Mouse (Mus musculus) lung, embryonic 16.5 days (tissue): ENCODE measurements around the gene Olfr1412. TPM values are rescaled to one million over a fixed set of nuclear protein-coding genes. Genes with fewer than 3 reads are reported as not detected.

Experiments used
- ATAC-seq: fragments of 200-750 bp; cut with Nextera tagmentation; 2 replicates; pipeline ENCODE4 v1.8.0; 2017; ENCODE audit warnings: low read depth, mild to moderate bottlenecking, moderate library complexity
- H3K27ac ChIP-seq: fragments of 300-500 bp; sonication (generic); 2 replicates; pipeline ENCODE4 v1.5.1; 2014; ENCODE audit warnings: mild to moderate bottlenecking, control low read depth, low read length
- H3K27me3 ChIP-seq: fragments of 300-500 bp; sonication (generic); 2 replicates; pipeline ENCODE4 v1.6.1; 2014; ENCODE audit warnings: low read depth, low read length, mixed read lengths; ENCODE audit not compliant: control insufficient read depth, insufficient read depth
- H3K36me3 ChIP-seq: fragments of 300-500 bp; sonication (generic); 2 replicates; pipeline ENCODE4 v1.6.1; 2014; ENCODE audit warnings: low read length; ENCODE audit not compliant: control insufficient read depth, insufficient read depth
- H3K4me1 ChIP-seq: fragments of 300-500 bp; sonication (generic); replicated peaks from 2 replicates; pipeline ENCODE4 v1.6.1; 2014; ENCODE audit warnings: low read length, mixed read lengths; ENCODE audit not compliant: control insufficient read depth, insufficient read depth
- H3K4me2 ChIP-seq: fragments of 300-500 bp; sonication (generic); 2 replicates; pipeline ENCODE4 v1.6.1; 2014; ENCODE audit warnings: low read depth, low read length, control low read depth
- H3K4me3 ChIP-seq: fragments of 300-500 bp; sonication (generic); 2 replicates; pipeline ENCODE4 v1.5.1; 2014; ENCODE audit warnings: mild to moderate bottlenecking, low read length, control low read depth
- H3K9ac ChIP-seq: fragments of 300-500 bp; sonication (generic); 2 replicates; pipeline ENCODE4 v1.6.1; 2014; ENCODE audit warnings: low read length, control low read depth
- H3K9me3 ChIP-seq: fragments of 300-500 bp; sonication (generic); 2 replicates; pipeline ENCODE4 v1.6.1; 2016; ENCODE audit warnings: low read length; ENCODE audit not compliant: control insufficient read depth
- WGBS: fragments of 180-500 bp; shearing (Covaris S2); extraction: QIAGEN DNeasy Blood & Tissue Kit; methylation state at CpG from one replicate; pipeline ENCODE4 v1.1.7; 2014; 5-methylcytosine and 5-hydroxymethylcytosine counted together
- polyA plus RNA-seq: library from polyadenylated mRNA; unstranded; fragments of >200 nt; fragmentation: Nextera tagmentation; extraction: Ambion mirVana; gene quantifications from 2 replicates; pipeline ENCODE4 v1.2.1, GENCODE M21; 2015

The Olfr1412 gene
- polyA plus RNA-seq, 1 experiment from 2014 or later = not detected

DNA sequence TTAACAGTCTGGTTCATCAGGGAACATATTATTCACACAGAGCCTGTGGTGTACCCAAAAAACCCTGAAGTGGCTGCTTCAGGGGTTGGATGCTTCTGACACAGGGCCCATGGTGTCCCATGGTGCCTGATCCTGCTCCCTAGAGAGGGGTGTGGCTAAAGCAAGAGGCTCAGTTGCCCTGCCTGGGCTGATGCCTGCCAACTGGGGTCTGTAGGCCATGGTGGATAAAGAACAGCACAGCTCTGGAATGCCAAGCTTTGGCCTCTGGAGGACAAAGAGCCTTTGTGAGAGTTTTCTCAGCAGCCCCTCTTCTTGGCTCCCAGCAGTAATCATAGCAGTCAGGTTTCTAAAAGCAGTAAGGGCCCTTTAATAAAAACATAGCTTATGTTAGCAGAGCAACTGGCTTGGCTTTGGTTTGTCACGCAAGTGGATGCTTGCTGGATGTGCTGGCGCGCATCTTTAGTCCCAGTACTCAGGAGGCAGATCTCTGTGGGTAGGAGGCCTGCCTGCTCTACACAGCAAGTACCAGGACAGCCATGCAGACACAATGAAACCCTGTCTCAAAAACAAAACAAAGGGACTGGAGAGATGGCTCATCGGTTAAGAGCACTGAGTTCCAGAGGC is 49.5 kb downstream of the Olfr1412 start:
- no peak overlapping the region for H3K27ac ChIP-seq
- no peak overlapping the region for H3K4me3 ChIP-seq
- H3K27me3 ChIP-seq = no peaks in the 10 kb centered on the region
- H3K36me3 ChIP-seq = peaks cover 13% of the 10 kb centered on the region
- no peak for ATAC-seq
- H3K9ac ChIP-seq = no peak overlapping the region; the same call in 1 of the 2 replicates
- no peaks in the 10 kb centered on the region for H3K9me3 ChIP-seq
- 71% methylated on average over 4 of the region's 4 CpGs for WGBS
- no peak overlapping the region for H3K4me2 ChIP-seq
- no peaks in the 10 kb centered on the region for H3K4me1 ChIP-seq

DNA sequence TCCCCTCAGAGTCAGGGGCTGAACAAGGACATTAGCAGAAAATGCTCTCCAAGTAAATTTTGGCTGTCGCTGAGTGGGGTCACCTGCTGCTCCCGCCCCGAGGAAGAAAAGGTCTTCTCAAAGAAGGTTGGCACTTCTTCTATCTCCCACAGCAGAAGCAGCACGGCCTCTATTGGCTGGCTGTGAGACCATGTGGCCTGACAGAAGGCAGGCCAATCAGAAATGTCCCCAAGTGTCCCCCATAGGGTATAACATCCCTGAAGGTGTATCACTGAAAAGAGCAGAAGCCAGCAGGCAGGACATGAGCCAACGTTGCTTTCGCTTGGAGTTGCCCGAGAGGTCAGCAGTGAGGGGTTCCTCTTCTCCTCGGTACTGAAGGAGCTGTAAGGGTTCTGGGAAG is 50.4 kb downstream of the Olfr1412 start:
- no peak for ATAC-seq
- Histone ChIP-seq H3K27ac (no peak overlapping the region), H3K9me3 (no peaks in the 10 kb centered on the region), H3K27me3 (no peaks in the 10 kb centered on the region), H3K4me3 (no peak overlapping the region), H3K36me3 (peaks cover 13% of the 10 kb centered on the region), H3K4me1 (peaks cover 8% of the 10 kb centered on the region), H3K9ac (no peak overlapping the region), H3K4me2 (no peak overlapping the region)
- 80% methylated on average over 8 of the region's 8 CpGs for WGBS

DNA sequence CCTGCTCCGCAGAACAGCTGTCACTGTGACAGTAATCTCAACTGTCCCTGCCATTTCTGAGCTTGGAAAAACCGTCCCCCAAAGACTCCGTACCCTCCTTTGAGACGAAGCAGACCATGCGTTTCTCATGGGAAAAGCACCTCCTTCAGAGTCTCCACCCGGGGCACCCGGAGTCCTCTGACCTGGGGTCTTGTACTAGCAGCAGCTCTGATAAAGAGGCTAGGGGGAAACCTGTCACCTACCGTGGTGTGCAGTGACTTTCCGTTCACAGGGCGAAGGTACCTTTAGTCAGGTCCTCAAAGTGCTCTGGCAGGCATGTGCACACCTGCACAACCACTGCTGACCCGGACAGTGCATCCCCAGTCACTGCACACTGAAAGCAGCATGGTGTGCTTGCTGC is 51.1 kb downstream of the Olfr1412 start:
- Histone ChIP-seq H3K4me1 (peaks cover 8% of the 10 kb centered on the region), H3K27me3 (no peaks in the 10 kb centered on the region), H3K9ac (no peak overlapping the region), H3K4me2 (no peak overlapping the region), H3K36me3 (peaks cover 13% of the 10 kb centered on the region), H3K4me3 (no peak overlapping the region), H3K27ac (no peak overlapping the region), H3K9me3 (no peaks in the 10 kb centered on the region)
- ATAC-seq = no peak
- 97% methylated on average over 11 of the region's 11 CpGs for WGBS

DNA sequence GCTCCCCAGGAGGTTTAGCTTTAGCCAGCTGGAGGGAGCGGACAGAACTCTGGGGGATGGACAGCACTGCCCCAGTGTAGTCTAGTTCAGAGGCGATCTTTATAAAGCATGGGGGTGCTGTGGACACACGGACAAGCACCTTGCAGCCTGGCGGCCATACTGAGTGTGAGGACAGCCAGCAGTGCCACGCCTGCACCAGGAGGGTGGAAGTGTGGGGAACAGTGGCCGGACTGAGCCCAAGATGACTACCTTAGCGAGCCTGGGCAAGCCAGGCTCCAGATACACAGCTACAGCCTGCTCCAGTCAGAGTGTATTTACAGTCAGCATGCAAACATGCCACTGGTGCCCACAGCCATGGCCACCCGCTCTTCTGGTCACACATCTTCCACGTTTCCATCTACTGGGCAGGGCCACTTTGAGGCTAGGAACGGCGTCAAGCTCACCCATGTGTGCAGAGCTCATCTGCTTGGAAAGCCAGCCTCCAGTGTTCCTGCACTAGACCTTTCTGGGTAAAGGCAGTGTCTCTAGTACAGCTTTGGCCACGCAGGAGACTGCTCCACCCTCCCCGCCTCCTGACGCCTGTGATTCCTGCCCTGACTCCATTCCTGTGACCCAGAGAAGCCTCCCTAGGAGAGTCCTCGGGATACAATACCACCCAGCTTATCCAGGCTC is 52.1 kb downstream of the Olfr1412 start:
- no peak overlapping the region for H3K4me3 ChIP-seq
- H3K36me3 ChIP-seq = peaks cover 13% of the 10 kb centered on the region
- H3K9ac ChIP-seq = no peak overlapping the region
- ATAC-seq = no peak
- peaks cover 8% of the 10 kb centered on the region for H3K4me1 ChIP-seq
- H3K27me3 ChIP-seq = no peaks in the 10 kb centered on the region
- no peak overlapping the region for H3K27ac ChIP-seq
- H3K9me3 ChIP-seq = no peaks in the 10 kb centered on the region
- no peak overlapping the region for H3K4me2 ChIP-seq
- 88% methylated on average over 15 of the region's 15 CpGs for WGBS

DNA sequence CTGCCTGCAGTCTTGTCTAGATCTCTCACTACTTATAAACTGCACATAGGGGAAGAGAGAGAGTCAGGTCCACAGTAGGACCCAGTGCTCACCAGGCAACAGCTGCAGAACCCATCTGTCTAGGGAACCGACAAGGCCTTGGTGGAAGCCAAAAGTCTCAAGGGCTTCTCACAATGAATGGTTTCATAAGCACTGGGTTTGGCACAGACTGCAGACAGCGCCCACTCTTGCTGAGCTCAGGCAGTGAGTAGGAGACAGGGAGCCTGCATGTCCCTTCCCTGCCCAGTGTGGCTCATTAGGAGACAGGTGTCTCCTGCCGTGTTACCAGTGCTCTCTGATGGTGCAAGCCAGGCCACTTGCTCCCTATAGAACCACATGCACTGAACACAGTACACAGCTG is 52.6 kb downstream of the Olfr1412 start:
- Histone ChIP-seq H3K4me3 (no peak overlapping the region), H3K9ac (no peak overlapping the region), H3K27ac (no peak overlapping the region), H3K4me1 (peaks cover 8% of the 10 kb centered on the region), H3K4me2 (no peak overlapping the region), H3K36me3 (peaks cover 13% of the 10 kb centered on the region), H3K9me3 (no peaks in the 10 kb centered on the region), H3K27me3 (no peaks in the 10 kb centered on the region)
- no peak for ATAC-seq
- 78% methylated on average over 3 of the region's 3 CpGs for WGBS

DNA sequence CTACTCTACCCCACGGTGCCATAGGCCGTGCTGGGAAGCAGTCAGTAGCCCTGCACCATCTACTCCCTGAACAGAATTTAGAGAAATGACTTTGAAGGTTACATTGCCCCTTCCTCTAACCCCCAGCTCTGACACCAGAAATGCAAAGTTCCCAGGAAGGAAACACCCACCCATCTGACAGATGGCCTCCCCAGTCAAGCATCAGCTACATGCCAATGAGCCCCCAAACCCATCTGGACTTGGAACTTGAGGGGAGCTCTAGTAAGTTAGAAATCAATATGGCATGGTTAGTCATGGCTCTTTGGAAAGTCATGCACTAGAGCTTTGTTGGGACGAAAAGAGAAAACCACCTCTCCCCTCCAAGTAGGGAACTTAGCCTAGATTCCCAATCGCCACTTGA is 53.2 kb downstream of the Olfr1412 start:
- H3K36me3 ChIP-seq = peaks cover 13% of the 10 kb centered on the region
- no peak overlapping the region for H3K9ac ChIP-seq
- H3K4me2 ChIP-seq = no peak overlapping the region
- ATAC-seq = no peak
- no peak overlapping the region for H3K27ac ChIP-seq
- H3K9me3 ChIP-seq = no peaks in the 10 kb centered on the region
- H3K27me3 ChIP-seq = no peaks in the 10 kb centered on the region
- peaks cover 8% of the 10 kb centered on the region for H3K4me1 ChIP-seq
- no peak overlapping the region for H3K4me3 ChIP-seq
- WGBS = 94% methylated on average over 4 of the region's 4 CpGs

DNA sequence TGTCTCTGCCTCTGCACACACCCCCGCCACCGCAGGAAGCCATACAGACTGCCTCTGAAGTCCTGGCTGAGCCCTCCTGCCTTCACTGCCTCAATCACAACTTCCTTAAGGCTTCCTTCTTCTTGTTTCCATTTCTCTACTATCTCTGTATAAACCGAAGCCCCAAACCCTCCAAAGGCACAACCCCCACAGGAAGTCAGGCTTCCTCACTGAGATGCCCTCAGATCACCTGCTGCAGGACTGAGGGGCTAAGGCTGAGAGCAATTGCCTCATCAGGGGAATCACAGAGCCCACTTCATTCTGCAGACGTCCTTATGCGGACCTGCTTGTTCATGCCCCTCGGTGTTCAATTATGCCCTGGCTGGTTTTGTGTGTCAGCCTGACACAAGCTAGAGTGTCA is 54.8 kb downstream of the Olfr1412 start:
- H3K4me3 ChIP-seq = no peak overlapping the region
- WGBS = 79% methylated on average over 6 of the region's 6 CpGs
- no peak for ATAC-seq
- no peak overlapping the region; the same call in 1 of the 2 replicates for H3K9ac ChIP-seq
- no peaks in the 10 kb centered on the region for H3K27me3 ChIP-seq
- H3K27ac ChIP-seq = no peak overlapping the region
- peaks cover 13% of the 10 kb centered on the region for H3K36me3 ChIP-seq
- no peaks in the 10 kb centered on the region for H3K9me3 ChIP-seq
- peaks cover 8% of the 10 kb centered on the region for H3K4me1 ChIP-seq
- H3K4me2 ChIP-seq = no peak overlapping the region

Other genes with a start within 250 kb of the Olfr1412 start
- gene Ndufa10, start 111.9 kb upstream of the Olfr1412 start, polyA plus RNA-seq = 244 and 267 TPM in 2 replicates
- gene Olfr1416, start 100.7 kb upstream of the Olfr1412 start, polyA plus RNA-seq = not detected in 2 replicates
- not detected in 2 replicates for gene Olfr1415, start 89.7 kb upstream of the Olfr1412 start, polyA plus RNA-seq
- gene Olfr1414, start 67.1 kb upstream of the Olfr1412 start, polyA plus RNA-seq = not detected in 2 replicates
- not detected in 2 replicates for gene Olfr1413, start 14.5 kb upstream of the Olfr1412 start, polyA plus RNA-seq
- not detected in 2 replicates for gene Olfr1411, start 8.6 kb downstream of the Olfr1412 start, polyA plus RNA-seq
- gene Olfr1410, start 20.0 kb downstream of the Olfr1412 start, polyA plus RNA-seq = not detected in 2 replicates
- not detected in 2 replicates for gene Olfr12, start 32.0 kb downstream of the Olfr1412 start, polyA plus RNA-seq
- gene Cops9, start 56.2 kb downstream of the Olfr1412 start, polyA plus RNA-seq = 386 and 399 TPM in 2 replicates
- 0.23 TPM in 1 of 2 replicates, not detected in the other for gene Otos, start 63.1 kb downstream of the Olfr1412 start, polyA plus RNA-seq
- gene Gpc1, start 245.9 kb downstream of the Olfr1412 start, polyA plus RNA-seq = 25.2 and 27.7 TPM in 2 replicates